ENCODE assay signal across 8 mouse cellular contexts in genomic region chr10:85389286-85390139, GRCm38 (mm10). TPM values are rescaled to one million over a fixed set of nuclear protein-coding genes. Genes with fewer than 3 reads are reported as not detected.
DNase-seq lines count a peak whose midpoint lies in the region; ATAC-seq and TF ChIP-seq lines count a peak whose summit lies in the region.

No protein-coding gene starts in this region.

- H3K4me1 ChIP-seq in hindbrain, embryonic 15.5 days (replicated peaks): peaks cover 30% of the 10 kb centered on the region
- peaks cover 16% of the 10 kb centered on the region; the same call in 1 of the 2 replicates for H3K4me1 ChIP-seq in small intestine, adult 2 months (ENCODE audit: control insufficient read depth, insufficient read depth, insufficient read length, low read length)

- no peak overlapping the region; the same call in 1 of the 2 replicates for H3K27ac ChIP-seq in hindbrain, embryonic 15.5 days (replicated peaks)
- no peak overlapping the region for H3K27ac ChIP-seq in small intestine, adult 2 months (ENCODE audit: insufficient read depth, low read depth, low read length)

- no peaks in the 10 kb centered on the region for H3K9me3 ChIP-seq in hindbrain, embryonic 15.5 days

- WGBS in hindbrain, embryonic 15.5 days: 39% methylated on average over 23 of the region's 23 CpGs
- WGBS in small intestine, adult 2 months: 63% methylated on average over 23 of the region's 23 CpGs

- no peaks in the 10 kb centered on the region for H3K27me3 ChIP-seq in hindbrain, embryonic 15.5 days
- peaks cover 23% of the 10 kb centered on the region for H3K27me3 ChIP-seq in small intestine, adult 2 months (ENCODE audit: control insufficient read depth, insufficient read depth, low read length)

- peak; percentile 24 for DNase-seq in retina, postnatal 1 day
- no peak for DNase-seq in retina, embryonic 14.5 days (ENCODE audit: low spot score)
- DNase-seq in cerebellum, postnatal 36 days: peak; percentile 9 to 11
- no peak for DNase-seq in heart, postnatal 14 days
- no peak for DNase-seq in left cerebral cortex, adult 9 months (ENCODE audit: low spot score in 2 of 2)

- H3K36me3 ChIP-seq in hindbrain, embryonic 15.5 days: no peaks in the 10 kb centered on the region
- H3K36me3 ChIP-seq in small intestine, adult 2 months (ENCODE audit: control insufficient read depth, insufficient read depth, low read length): no peaks in the 10 kb centered on the region

- ATAC-seq in hindbrain, embryonic 15.5 days (ENCODE audit: low FRiP score, low read depth): no peak
- ATAC-seq in frontal cortex, adult (ENCODE audit: low TSS enrichment): no peak

- peak overlapping the region; percentile 90 for H3K4me2 ChIP-seq in hindbrain, embryonic 15.5 days

- TF ChIP-seq POLR2A in small intestine, adult 2 months (IDR thresholded peaks at IDR 0.05; ENCODE audit: low read depth, low read length): no peak

- peak overlapping the region; percentile 65 for H3K4me3 ChIP-seq in hindbrain, embryonic 15.5 days
- H3K4me3 ChIP-seq in small intestine, adult 2 months (ENCODE audit: low read depth, low read length): peak overlapping the region; percentile 18; the same call in 1 of the 2 replicates

- TF ChIP-seq CTCF in small intestine, adult 2 months (IDR thresholded peaks at IDR 0.05; ENCODE audit: extremely low read depth, insufficient read length, insufficient replicate concordance, low read depth, low read length): no peak

- intact Hi-C loops in heart, postnatal 14 days (cut with DNase I): loop anchor here (10.0 kb wide), 1 partner anchor 235 kb away; no protein-coding TSS in a partner anchor

- 0 out of 2 replicates have a peak overlapping the region, but pooled peaks have one; percentile 8 for H3K9ac ChIP-seq in hindbrain, embryonic 15.5 days

RNA-seq across cellular contexts. Expression of gene Btbd11, which starts 2.9 kb away (rescaled TPM):
- polyA plus RNA-seq in hindbrain, embryonic 15.5 days (2015; fragmentation: Nextera tagmentation; extraction: Ambion mirVana): 23.2 and 26.9 TPM in 2 replicates
- 1.0 and 1.8 TPM in 2 replicates for polyA plus RNA-seq in small intestine, adult 2 months (2012; rRNA removed)
- total RNA-seq in heart, postnatal 14 days (2021): 1 to 10 TPM; 1.3 to 2.5 TPM

Comparison
In these comparisons a context has a peak if more than half of its experiments do, and no peak if none do; other contexts are left out.
1. DNase-seq: peak in retina, postnatal 1 day (single experiment) and cerebellum, postnatal 36 days (2 of 2); none in retina, embryonic 14.5 days (single experiment), heart, postnatal 14 days (0 of 2) and left cerebral cortex, adult 9 months (0 of 2).